Mouse (Mus musculus): Measurements from ENCODE around the gene Tmem117. TPM values are rescaled to one million over a fixed set of nuclear protein-coding genes. Genes with fewer than 3 reads are reported as not detected.
A peak's percentile ranks its signal among the peaks of the same experiment; 100 is the strongest.

Tmem117 gene
- total RNA-seq, 2 experiments from 2014 or later: 30.8 to 31.1 TPM

DNA sequence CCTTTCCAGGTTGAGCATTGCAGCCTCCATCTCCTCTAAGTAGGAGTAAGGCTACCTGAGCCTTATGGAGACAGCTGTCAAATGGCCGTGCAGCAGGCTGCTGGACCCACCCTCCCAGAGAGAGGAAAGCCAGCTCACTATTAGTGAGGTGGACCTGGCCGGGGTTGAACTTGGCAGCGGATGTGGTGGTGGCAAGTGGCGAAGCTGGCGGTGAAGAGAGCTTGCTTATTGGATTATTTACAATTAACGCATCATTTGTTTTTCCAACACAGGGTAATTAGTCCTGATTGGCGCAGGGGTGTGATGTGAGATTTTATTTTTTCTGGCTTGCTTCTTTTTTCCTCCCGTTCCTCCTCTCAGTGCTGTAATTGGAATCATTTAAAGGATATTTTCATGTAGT lies 19.4 kb downstream of the Tmem117 start:
- no peak for DNase-seq

DNA sequence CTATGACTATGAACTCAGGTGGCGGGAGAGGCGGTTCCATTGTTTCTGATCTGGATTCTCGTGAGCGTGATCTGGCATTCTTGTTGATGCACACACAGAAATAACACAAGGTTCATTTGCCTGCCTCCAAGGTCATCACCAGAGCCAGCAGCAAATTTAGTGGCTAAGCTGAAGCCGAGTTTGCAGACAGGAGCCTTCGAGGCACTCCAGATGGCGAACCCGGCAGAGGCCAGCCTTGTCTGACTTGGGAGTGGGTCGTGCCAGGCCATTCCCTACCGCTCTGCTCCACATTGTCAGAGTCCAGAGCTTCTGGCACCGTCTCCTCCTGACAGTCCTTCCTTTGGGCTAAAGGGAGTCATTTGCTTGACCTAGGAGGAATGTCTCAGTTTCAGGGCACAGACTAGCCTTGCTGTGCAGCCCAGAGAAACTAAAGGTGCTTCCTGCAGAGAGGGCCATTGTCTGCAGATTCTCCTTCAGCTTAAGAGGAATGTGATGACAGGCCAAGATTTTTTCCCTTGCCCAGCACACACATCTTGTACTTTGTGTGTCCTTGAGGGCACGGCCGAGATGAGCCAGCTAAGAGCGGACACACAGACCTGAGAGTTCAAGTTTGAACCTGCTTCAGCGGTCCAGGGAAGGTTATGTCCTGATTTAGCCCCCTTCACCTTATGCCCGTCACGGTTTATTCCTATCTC lies 20.2 kb downstream of the Tmem117 start:
- no peak for DNase-seq

DNA sequence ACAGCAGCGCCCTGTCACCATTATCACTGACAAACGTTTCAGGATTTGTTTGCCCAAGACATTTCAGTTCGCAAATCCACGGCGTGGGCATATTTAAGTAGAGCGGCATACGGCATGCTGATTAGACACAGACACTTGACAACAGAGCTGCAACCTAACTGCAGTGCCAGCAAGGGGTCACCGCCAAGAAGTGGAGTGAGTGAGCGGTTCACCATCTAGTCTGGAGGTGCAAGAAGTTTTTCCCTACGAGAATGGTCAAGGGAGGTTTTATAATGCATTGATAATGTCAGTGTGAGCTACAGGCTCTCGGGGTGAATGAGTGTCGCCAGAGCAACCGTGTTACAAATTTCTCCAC lies 20.7 kb downstream of the Tmem117 start:
- no peak for DNase-seq

DNA sequence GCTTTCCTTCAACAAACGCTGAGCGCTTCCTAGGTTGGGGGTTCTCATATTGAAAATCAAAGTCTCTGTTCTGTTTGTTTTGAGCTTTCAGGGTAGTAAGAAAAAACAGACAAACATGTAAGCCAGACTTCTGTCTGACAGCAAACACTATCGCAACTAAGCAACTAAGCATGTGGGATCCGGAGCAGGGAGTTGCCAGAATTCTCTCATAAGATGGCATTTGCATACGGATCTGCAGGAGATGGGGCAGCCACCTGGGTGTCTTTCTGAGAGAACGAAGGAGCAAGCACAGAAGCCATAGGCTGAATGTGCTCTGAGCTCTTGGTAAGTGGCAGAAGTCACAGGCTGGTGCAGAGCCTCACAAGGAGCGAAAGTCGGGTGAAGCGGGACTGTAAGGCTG lies 22.3 kb downstream of the Tmem117 start:
- DNase-seq: no peak

DNA sequence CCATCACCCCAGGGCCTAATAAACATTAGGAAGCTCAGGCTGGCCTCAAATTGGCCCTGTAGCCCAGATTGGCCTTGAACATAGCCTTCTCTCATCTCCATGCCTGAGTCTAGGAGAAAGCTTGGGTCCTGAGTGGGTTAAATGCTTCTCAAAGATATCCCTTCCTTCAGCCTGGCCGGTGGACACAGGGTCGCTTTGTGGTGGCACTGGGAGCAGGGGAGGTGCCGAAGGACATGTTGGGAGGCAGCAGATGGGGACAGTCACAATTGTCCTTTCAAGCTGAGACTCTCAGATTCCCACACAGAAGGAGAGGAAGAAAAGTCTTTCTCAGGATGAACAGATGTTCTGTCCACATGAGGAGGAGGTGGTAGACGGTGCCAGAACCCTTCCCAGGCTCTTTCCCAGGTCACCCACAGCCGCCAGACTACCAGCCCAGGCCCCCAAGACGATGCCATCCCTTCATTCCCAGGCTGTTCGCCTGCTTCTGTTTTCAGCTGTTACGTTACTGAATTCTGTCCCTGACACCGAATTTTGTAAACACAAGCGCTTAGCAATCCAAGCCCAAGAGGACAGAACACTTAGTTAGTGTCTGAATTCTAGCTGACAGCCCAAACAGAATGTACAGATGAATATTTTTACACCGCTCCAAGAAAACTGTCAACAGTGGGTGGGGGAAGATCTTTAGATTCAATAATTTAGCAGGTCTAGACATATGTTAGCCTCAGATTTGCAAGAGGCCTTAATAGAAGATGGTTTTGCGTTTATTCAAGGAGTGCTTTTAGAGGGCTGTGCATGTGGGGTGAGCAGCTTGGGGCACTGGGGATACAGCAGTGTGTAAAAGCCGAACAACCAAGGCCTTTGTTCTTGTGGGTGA lies 23.2 kb downstream of the Tmem117 start:
- no peak for DNase-seq

DNA sequence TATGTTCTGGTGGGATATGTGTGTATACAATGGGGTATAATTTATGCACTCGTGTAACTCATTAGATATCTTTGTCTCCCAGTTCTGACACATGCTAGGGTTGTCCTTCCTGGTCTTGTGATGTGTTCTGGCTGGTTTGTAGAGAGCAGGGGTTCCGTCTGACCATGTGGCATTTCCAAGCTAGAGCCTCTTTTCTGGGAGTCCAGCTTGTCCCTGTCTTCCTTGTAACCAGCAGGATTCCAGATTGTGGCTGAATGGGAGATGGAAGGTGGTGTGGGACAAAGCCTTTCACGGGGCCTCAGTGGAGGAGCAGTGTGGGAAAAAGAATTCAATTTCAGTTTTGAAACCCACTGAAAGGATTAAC lies 23.8 kb downstream of the Tmem117 start:
- no peak for DNase-seq

DNA sequence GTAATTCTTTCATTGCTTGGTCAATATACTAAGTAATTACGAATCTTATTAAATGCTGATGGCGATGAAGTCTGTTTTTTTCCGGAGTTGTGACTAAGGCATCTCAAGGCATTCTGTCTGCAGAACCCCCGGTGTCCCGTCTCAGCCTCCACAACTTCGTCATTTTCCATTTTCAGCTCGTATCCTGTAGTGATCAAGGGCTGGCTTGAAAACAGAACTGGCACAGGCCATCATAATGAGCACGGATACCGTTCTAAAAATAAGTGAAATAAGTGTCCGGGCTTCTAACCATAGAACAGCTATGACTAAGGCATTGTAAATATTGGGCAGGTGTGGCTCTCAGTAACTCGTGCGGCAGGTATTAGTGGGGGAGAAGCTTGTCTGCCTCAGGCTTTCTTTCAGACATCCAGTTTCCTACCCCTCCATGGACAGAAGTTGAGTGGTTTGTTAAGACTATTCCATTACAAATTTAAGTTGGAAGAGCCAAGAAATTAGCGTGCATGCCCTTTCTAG lies 26.8 kb downstream of the Tmem117 start:
- DNase-seq: no peak

DNA sequence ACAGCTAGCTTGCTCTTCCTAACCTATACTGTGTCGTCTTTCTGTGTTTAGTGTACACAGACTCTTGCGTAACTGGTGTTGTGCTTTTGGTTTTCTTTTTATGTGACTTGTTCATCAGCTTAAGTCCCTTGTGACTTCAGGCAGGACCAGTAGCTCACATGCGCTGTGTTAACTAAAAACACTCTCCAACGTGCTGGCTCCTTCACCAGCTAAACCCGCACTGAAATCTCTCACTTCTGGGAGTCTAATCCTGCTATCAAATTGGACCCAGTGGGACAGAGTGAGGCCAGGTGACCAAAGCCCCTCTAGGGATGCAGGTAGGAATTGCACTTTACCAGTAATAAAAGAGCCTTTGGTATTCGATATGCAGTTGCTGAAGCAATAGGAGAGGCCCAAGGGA lies 28.9 kb downstream of the Tmem117 start:
- DNase-seq: no peak

DNA sequence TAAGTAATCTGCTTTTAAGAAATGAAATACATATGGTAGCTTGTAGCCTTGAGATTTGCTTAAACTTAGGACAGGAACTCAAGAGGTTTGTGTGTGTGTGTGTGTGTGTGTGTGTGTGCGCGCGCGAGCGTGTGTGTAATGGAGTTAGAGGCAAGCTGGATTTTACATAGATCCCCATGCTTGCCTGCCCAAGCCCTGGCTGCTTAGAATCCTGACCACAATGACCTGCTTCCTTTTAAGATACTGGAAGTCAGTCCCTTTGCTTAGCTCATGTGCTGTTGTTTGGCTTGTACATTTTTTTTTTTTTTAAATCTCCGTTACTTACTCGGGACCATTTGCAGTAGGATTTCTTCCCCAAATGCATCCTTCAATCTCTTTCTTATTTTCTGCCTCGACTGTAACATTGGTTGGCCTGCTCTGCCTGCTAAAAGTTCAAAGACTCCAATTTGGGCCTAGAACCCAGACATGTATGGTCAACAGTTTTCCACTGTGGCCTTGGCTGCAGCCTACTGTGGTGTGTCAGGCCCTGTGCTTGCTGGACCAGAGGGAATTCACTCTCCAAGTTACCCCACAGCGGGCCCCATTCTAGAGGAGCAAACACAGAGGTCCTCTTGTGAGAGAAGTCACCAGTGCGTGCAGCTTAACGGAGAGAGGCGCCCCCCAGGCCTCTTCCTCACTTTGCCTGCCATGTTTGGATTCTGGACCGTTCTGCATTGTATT lies 29.5 kb downstream of the Tmem117 start:
- no peak for DNase-seq

DNA sequence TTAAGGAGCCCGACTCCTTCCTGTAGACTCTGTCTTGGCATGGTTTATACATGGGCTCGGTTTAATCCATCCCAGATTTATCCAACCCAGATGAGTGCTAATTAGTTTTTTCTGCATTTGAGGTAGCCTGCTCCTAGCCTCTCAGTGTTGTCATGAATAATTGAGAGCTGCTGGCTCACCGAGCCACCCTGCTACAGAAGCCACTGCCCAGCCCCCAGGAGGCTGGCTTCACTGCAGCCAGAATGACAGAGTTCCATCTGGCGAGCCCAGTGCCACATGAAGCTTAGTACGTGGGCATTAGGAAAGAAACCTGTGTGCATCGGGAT lies 30.0 kb downstream of the Tmem117 start:
- no peak for DNase-seq

DNA sequence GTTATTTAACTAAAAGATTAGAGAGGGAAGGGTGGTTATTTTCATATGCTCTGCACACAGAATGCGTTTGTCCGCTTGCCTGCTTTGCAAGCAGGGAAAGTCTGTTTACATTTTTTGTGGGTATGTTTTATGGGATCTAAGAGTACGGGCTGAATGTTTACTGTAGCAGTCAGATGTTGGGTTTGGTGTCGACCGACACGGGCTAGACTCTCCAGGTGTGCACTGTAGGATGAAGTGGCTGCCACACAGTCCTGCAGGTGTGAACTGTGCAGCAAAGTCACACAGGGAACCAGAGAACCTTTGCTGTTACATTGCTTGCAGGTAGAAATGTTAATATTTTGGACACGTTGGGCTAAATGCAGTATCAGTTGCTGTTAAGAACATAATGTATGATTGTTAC lies 31.9 kb downstream of the Tmem117 start:
- no peak for DNase-seq

DNA sequence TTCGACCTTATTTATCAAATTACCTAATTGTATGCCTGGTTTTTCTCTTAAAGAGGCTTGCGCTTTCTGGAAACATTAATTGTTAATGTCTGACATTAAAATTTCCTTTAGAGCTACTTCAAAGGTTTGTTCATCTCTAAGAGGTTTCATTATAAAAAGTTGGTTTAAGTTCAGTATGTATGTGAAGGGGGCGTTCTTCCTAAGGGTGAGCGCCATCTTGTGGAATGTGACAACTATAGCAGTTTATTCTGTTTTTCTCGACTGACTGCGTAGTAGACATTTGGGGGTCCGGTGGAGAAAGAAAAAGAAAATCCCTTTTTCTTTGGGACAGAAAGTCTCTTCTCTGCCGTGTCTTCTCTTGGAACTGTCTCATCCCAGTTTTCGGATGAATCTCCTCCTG lies 32.4 kb downstream of the Tmem117 start:
- no peak for DNase-seq

DNA sequence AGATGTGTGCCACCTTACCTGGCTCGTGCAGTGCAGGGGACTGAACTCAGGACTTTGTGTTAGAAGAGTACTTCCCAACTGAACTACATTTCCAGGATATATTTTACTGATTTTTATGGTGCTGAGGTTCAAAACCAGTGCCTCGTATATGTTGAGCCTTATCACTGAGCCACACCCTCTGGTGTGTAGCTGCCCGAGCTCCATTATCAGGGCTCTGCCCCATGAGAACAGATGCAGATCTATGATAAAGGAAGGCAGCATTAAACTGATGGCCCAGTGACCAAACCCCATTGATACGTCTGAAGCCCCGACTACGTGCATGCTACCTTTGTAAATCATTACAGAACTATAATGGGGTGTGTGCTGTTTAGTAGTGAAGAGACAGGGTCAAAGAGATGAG lies 35.6 kb downstream of the Tmem117 start:
- no peak for DNase-seq

DNA sequence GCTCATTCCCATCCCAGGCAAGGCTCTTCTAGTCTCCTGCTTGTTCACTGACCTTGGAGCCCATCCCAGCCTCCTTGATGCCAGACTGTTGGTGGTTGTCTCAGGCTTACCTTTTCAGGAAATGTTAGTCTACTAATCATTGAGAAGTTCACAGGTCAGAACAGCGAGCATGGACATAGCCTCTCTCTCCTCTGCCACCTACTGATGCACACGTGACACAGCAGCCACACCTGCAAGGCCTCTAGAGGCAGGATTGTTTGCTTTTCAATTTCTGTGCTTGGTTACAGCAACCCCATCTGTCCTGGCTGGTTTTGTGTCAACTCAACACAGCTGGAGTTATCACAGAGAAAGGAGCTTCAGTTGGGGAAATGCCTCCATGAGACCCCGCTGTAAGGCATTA lies 52.1 kb downstream of the Tmem117 start:
- DNase-seq: no peak

DNA sequence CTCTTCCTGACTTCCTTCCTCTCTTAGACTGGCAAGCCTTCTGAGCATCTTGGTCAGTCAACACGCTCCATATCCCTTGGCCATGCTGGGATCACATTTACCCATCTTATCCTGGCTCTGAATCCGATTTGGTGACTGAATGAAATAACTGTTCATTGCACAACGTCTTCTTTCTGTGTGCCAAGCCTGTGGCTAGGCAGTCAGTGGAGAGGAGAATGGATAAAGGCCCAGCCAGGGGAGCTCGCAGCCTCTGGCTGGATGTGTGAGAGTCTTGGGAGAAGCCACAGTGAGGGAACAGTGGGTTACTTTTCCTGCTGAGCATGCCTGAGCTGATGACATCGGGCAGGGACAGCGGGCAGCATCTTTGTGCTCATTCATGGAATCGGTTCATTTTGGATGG lies 55.2 kb downstream of the Tmem117 start:
- no peak for DNase-seq

DNA sequence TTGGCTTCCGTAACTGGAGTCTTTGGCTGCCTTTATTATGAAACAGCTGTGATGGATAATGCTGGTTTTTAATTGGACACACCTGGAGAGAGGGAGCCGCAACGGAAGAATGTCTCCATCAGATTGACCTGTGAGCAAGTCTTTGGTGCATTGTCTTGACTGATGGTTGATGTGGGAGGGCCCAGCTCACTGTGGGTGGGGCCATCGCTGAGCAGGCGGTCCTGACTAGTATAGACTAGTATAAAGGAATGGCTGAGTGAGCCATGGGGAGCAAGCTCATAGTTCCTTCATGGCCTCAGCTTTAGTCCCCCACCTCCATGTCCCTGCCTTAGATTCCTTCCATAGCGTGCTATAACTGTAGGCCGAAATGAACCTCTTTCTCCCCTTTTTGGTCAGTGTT lies 58.1 kb downstream of the Tmem117 start:
- no peak for DNase-seq

DNA sequence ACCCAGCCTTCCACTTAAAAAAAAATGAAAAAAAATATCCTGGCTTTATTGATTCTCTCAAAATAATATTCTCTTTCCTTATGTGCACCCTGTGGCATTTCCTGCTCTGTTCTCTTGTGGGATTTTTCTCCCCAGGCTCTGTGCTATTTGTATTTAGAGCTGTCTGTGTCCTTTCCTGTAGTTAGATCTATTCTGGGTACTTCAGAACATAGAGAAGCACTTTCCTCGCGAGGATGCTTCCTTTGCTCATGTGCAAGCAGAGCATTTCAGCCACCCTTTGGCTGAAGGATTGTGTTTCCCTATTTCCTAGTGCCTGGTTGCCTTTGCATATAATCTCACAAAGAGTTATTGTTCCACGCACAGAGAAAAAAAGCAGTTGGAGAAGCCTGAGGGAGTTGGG lies 58.6 kb downstream of the Tmem117 start:
- no peak for DNase-seq

DNA sequence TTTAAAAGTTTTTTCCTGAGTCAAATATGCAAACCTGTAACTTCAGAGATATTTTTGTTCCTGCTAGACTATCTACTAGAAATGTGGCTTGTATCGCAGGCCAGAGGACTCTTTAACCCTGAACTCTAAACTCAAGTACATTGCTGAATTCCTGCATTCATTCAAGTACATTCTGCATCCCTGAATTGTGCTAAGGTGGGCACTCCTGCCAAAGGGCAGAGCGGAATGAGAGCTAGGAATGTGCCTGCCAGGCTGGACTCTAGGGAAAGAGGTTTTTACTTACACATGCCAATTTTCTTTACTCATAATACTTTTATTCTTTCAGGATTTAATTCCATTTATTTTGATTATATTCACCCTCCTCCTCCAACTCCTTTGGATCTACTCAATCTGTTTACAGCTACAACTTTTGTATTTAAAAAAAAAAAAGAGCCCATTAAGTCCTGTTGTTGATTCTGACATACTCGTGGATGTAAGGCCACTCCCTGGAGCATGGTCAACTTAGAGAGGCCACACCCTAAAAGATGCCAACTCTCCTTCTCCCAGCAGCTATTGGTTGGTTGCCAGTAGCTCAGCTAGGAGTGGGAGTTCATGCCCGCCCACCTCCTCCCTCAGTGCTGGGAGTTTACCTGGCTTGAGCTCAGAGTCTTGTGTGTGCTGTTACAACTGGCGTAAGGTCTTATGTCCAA lies 60.3 kb downstream of the Tmem117 start:
- no peak for DNase-seq

DNA sequence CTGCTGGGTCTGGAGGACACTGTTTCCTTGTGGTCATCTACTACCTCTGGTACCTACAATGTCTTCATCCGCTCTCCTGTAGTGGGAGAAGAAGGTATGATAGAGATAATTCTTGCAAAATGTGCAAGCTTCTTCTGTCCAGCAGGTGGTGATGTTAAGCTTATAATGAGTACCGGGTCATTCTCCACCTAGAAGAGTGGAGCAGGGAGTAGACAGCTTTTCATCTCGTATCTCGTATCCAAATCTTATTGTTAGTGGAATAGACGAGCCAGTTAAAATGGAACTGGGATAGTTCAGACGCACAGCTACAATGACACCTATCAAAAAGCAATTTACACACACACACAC lies 60.8 kb downstream of the Tmem117 start:
- DNase-seq: no peak

DNA sequence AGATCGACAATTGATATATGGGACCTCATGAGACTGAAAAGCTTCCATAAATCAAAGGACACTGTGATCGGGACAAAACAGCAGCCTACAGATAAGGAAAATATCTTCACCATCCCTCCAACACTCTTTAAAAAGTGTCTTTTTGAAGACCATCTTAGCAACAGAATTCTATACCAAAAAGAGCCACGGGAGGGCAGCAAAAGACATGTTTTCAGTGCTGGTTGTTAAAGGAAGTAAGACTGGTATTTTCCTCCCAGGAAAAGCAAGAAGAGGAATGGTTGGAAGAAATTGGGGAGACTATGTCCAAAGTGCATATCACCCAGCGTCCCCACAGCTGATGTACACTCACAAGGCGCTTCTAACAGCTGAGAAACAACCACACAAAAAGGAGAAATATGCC lies 93.7 kb downstream of the Tmem117 start:
- DNase-seq: peak; percentile 43

DNA sequence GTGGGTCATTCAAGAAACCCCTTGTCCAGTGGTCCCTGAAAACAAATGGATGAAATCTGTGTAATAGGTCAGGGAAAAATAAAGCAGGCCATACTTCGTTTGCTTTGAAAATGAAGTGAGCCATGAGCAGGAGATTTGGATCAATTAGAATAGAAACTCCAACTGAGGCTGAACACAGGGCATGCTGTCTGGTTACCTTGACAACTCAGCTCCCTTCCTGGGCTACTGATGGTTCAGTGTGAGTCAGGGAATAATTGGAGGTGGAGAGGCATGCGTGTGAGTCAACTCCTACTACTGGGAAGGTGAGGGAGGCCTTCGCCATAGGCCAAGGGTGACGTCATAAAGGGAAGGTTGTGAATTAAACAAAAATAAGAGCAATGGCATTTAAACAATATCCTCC lies 103.1 kb downstream of the Tmem117 start:
- DNase-seq: no peak

DNA sequence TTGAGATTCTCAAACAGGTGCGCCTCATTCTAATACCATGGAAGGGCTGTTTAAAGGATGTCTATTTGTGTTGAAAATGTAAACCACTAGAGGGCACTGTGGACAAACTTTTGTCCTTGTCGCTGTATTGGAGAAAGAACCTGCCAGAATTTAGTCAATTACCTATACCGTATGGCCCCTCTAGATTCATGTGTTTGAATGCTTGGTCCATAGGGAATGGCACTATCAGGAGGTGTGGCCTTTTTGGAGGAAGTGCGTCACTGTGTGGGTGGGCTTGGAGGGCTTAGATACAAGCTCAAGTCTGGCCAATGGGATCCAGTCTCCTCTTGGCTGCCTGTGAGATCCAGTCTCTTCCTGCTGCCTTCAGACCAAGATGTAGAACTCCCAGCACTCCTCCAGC lies 140.2 kb downstream of the Tmem117 start:
- no peak for DNase-seq

Measured in gastrocnemius, postnatal 10 days (tissue).